Mouse (Mus musculus): Measurements from ENCODE around the gene Kng1.
"Not testable (repeated sequence)": the region's sequence is repeated elsewhere in the genome, so short reads cannot be mapped to it uniquely, and the experiment has no call there.

DNA sequence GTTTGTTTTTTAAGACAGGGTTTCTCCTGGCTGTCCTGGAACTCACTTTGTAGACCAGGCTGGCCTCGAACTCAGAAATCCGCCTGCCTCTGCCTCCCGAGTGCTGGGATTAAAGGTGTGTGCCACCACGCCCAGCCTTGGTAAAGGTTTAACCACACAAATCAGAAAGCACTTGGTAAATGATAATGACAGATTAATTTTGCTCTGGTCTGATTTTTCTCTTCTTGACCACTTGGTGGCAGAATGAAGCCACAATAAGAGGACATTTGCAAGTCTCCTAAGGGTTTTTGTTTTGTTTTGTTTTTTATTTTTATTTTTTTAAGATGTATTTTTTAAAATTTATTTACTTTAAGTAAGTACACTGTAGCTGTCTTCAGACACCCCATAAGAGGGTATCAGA, 30.0 kb downstream of the Kng1 start:
- TF ChIP-seq ZMIZ1 (IDR thresholded peaks at IDR 0.05; ENCODE audit: low read depth, low read length); HCFC1 (IDR thresholded peaks at IDR 0.05; ENCODE audit: low read depth, low read length); MAFK (IDR thresholded peaks at IDR 0.05; ENCODE audit: insufficient replicate concordance, low read length); NRF1 (IDR thresholded peaks at IDR 0.05; ENCODE audit: low read depth, low read length); MXI1 (IDR thresholded peaks at IDR 0.05; ENCODE audit: low read depth, low read length): not testable (repeated sequence)
- peak in 1 of 2 experiments; percentile 79; a peak in 3 of 4 replicates for TF ChIP-seq CTCF (conservative IDR thresholded peaks at IDR 0.05 in 1 of 2, IDR thresholded peaks at IDR 0.05 in 1 of 2; ENCODE audit: low read depth in 2 of 2, low read length in 2 of 2)

Measured in CH12.LX (cell line).